Mouse (Mus musculus) brain, embryonic 14.5 days (tissue): ENCODE results near the gene Hus1b. TPM values are rescaled to one million over a fixed set of nuclear protein-coding genes. Genes with fewer than 3 reads are reported as not detected.

Experiments used
- DNase-seq: peaks from one replicate; pipeline ENCODE4 v3.0.0-alpha.2; 2011; ENCODE audit warnings: low read depth
- CTCF ChIP-seq: fragments of 200-500 bp; IDR thresholded peaks from 2 replicates; pipeline ENCODE4 v1.5.1; 2012; ENCODE audit warnings: inconsistent platforms, mild to moderate bottlenecking, moderate library complexity, borderline replicate concordance; ENCODE audit not compliant: insufficient read depth, insufficient read length; ENCODE audit errors: extremely low read depth
- POLR2A ChIP-seq: fragments of 200-500 bp; IDR thresholded peaks from 2 replicates; pipeline ENCODE4 v1.6.1; 2012; ENCODE audit warnings: mild to moderate bottlenecking, inconsistent platforms, borderline replicate concordance; ENCODE audit not compliant: poor library complexity, insufficient read depth, insufficient read length, severe bottlenecking; ENCODE audit errors: extremely low read depth
- polyA plus RNA-seq: library from polyadenylated mRNA; depleted of rRNA; stranded (reverse); fragments of >200 nt; gene quantifications from 2 replicates; pipeline ENCODE4 v1.2.3, GENCODE M21; 2012

Hus1b gene
- polyA plus RNA-seq, 1 experiment: 0.15 TPM

DNA sequence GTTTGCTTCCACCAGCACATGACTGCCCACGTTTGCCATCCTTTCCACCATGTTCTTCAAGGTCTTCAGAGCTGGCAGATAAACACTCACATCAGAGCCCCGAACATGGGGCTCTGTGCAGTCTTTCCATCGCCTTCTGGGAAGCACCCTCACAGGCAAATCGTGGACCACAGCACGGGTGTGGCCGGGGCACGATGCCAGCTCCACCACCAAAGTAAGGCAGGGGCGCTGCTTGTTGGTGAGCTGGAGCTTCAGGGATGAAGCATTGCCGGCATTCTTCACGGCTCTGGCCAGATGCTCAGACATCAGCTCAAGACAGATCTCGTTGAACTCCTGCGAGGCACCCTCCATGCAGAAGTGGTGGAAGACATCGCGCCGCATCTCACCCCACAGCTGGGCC is 430 bp downstream of the Hus1b start:
- no peak for DNase-seq
- TF ChIP-seq CTCF (no peak), POLR2A (no peak)

DNA sequence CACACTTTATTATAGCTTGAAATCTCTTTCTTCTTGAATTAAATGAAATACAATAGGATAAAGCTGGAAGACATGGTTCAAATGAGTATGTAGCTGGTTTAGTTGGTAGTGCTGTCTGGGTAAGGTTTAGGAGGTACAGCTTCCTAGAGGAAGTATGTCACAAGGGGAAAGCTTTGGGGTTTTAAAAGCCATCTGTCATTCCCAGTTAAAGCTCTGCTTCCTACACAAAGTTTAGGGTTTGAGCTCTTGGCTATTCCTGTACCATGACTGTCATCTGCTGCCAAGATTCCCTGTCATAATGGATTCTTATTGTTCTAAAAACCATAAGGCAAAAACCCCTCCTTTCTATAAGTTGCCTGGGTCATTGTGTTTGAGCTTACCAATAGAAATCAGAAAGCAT is 1.8 kb downstream of the Hus1b start:
- no peak for DNase-seq
- TF ChIP-seq CTCF (no peak), POLR2A (no peak)

DNA sequence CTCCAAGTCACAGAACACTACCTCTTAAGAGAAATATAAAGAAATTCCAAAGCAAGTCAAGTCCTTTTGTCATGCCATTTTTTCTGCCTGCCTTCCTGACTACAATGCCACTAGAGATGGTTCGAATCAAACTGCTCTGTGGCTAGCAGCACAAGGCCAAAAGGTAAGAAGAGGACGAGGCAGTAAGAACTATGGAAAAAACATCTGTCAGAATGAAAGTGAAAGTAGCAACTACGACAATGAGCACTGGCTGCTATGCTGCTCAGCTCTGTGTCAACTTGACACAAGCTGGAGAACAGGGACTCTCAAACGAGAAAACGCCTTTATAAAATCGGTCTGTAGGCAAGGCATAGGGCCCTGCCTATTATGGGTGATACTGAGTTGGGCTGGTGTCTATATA is 14.6 kb downstream of the Hus1b start:
- TF ChIP-seq POLR2A (no peak), CTCF (no peak)
- DNase-seq: no peak

DNA sequence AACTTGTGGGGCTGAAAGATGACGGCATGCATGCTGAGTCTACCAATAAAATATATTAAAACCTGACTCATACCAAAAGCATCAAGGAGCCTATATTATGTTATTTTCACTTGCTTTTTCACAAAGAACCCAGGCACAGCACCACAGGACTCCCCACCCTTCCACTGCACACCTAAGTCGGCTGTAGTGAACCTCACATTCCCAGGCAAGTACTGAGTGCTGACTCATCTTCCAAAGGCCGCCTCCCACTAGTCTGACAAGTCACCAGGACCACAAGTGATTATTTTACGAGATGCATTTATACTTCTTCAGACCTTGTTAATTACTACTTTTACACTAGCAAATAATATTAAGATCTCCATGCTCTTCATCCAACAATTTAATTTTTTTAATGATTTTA is 15.9 kb downstream of the Hus1b start:
- no peak for DNase-seq
- no peak for TF ChIP-seq POLR2A
- TF ChIP-seq CTCF: no peak

DNA sequence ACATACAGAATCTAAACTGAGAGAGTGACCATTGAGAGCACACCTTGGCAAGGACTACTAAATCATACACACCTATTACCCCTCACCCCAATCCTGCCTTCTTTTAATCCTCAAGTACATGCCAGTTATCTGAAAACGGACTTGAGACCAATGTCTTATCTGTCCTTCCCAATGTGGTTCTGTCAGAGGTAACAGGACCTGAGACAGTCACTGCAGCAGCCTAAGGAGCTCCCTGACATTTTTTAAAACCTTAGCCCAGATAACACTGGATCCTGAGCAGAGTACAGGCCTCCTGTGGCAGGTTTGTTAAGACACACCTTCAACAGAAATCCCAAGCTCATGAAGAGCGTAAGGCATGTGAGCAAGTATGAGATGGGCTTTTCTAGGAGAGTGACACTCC is 18.4 kb downstream of the Hus1b start:
- TF ChIP-seq CTCF: no peak
- no peak for TF ChIP-seq POLR2A
- DNase-seq: no peak

DNA sequence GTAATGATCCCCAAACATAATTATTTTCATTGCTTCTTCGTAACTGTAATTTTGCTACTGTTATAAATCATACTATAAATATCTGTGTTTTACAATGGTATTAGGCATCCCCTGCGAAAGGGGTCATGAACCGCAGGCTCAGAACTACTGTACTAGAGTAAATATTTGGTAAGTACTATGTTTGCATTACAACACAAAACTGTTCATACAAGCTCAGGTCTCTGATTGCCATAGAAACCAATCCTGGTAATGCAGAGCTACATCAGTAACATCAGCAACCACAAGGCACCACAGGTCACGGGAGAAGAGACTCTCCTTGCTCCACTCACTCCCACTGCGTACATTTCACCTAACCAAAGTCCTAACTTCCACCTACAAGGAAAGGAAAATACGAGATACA is 23.3 kb downstream of the Hus1b start:
- no peak for DNase-seq
- TF ChIP-seq POLR2A (no peak), CTCF (no peak)

DNA sequence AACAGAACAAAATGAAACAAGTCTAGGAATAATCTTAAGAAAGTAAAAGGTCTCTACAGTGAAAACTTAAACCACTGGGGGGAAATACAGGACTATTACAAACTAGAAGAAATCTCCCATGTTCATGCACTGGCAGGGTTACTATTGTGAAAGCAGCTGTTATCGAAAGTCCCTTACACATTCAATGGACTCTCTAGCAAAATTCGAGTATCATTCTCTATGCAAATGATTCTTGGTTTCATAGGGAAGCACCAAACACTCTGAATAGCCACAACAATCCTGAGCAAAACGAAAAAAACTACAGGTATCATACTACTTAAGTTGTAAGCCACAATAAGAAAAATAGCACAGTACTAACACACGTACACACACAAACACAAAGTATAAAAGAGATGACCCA is 25.6 kb downstream of the Hus1b start:
- no peak for TF ChIP-seq POLR2A
- TF ChIP-seq CTCF: no peak
- DNase-seq: no peak

DNA sequence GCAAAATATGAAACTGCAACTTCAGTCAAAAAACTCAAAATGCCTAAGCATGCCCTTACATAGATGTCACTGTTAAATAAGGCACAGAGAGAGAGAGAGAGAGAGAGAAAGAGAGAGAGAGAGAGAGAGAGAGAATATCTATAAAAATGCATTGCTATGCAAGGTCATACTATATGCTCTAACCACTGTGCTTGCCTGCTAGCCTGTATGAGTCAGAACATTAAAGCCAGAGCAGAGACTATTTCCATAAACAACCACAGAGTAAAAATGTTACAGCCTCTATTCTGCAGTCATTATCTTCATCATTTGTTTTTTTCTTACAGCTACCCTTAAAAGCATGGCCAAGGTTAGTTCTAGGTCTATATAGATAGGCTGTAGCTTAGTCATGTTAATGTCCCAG is 33.8 kb downstream of the Hus1b start:
- DNase-seq: no peak

DNA sequence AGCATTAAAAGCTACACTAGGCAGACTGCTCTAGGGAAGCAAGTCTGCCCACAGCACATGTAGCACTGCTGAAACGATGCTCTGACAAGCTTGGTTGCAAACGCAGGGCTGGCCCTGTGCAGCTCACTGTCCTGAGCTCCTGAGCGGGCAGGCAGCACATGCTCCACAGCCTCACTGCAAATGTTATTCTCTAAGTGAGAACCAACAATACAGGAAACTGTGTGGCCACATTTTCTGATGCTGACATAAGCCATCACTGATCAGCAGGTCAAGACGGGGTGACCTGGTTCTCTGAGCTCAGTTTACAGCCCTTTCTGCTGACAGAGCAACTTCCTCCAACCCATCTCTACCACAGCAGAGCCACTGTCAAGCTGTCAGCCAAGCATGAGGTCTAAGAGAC is 34.5 kb downstream of the Hus1b start:
- no peak for TF ChIP-seq CTCF
- peak; percentile 16 for DNase-seq

More for the DNA sequence above, 33.8 kb downstream of the Hus1b start:
- no peak for TF ChIP-seq CTCF
- TF ChIP-seq POLR2A: no peak

DNA sequence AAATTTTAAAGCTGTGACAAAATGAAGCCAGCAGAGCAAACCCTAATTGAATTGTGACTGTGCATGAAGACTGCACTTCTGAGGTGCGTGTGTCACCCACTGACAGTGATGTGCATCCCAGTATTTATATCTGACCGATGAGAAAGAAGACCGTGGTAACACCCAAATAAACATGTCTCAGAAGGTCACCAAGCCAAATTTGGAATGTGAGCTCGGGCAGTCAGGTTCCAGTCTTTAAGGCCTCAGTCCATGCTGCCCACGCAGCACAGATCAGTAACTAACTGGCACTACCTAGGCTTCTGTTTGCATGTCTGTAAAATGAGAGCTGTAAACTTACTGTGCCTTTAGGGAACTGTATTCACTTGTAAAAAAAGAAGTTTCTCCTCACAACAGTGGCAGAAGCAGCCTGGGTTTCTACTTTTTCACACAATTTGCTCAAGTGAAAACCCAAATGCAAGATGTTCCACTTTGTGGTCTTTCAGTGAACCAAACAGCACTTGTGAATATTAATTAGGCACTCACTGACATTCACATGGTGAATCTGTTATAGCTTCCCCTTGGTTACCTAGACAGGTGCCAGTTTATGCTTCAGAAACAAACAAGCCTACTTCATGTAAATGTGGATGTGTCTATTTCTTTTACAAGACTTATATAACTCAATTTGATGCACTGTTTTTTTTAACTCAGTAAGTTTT is 35.5 kb downstream of the Hus1b start:
- TF ChIP-seq CTCF (no peak), POLR2A (no peak)
- no peak for DNase-seq

DNA sequence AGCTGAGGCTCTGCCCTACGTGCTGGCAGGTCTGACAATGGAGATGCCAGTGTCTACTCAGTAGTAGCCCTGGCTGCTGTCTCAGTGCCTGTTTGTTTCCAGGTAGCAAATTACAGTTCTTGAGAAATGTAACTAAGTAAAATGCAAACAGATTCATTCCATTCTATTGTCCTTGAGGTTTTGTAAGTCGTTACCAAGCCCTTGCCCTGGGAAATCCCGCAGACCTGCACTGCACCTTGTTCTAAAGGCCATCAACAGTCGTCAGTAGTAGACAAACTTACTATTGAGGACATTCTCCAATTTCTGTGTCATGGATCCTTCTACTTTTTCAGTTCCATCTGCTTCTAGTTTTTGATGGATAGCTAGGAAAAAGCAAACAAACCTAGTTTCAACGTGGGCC is 36.7 kb downstream of the Hus1b start:
- no peak for TF ChIP-seq CTCF
- no peak for TF ChIP-seq POLR2A
- no peak for DNase-seq

DNA sequence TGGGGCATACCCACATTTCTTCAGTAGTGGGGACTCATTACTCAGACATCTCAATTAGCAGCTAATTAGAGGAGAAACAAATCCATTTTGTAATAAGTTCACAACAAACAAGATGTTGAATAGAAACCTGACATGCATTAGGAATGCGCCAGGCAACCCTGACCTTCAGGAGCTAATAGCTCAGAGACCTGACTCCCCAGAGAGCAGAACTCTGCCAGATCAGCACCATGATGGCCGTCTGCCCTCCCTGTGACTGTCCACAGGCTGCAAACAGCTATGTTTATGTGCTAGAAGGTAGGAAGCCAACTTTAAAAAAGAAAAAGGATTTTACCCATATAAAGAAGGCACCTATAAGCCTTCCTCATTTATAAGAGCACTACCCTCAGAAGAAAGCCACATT is 45.3 kb downstream of the Hus1b start:
- TF ChIP-seq POLR2A (no peak), CTCF (no peak)

More for the DNA sequence above, 45.3 kb downstream of the Hus1b start:
- no peak for DNase-seq
